In genomic region chr13:12296701-12297100, GRCm38 (mm10) we compare ENCODE assay signal across 9 mouse cellular contexts. TPM values are rescaled to one million over a fixed set of nuclear protein-coding genes. Genes with fewer than 3 reads are reported as not detected.
A peak's percentile ranks its signal among the peaks of the same experiment; 100 is the strongest.
DNase-seq lines count a peak whose midpoint lies in the region; ATAC-seq and TF ChIP-seq lines count a peak whose summit lies in the region.
"Had no signal": no experiment of that assay in that cellular context is flagged by ENCODE, and none has a peak within 500 bp of the region (broad histone marks: within the 10 kb centered on the region; RNA-seq: fewer than 3 reads in every experiment).

No protein-coding gene starts in this region.

- dilution Hi-C loops in CH12.LX (cut with MboI; ENCODE audit: extremely low pct_ligation_motif_present, extremely low pct_unique_long_range_greater_than_20kb, low sequenced_read_pairs): no loop called here

- no peak for ATAC-seq in intestine, postnatal 0 days
- no peak for ATAC-seq in intestine, embryonic 15.5 days
- peak; percentile 63; the same call in 1 of the 2 replicates for ATAC-seq in hindbrain, embryonic 16.5 days

- H3K79me2 ChIP-seq in CH12.LX (replicated peaks; ENCODE audit: control insufficient read depth, extremely low read depth, insufficient read depth, poor library complexity, severe bottlenecking): no peaks in the 10 kb centered on the region

- no peak for TF ChIP-seq POLR2A in CH12.LX (IDR thresholded peaks at IDR 0.05; ENCODE audit: low read depth, low read length)

- no peak overlapping the region for H3K27ac ChIP-seq in intestine, postnatal 0 days (ENCODE audit: low read depth, low read length)
- H3K27ac ChIP-seq in intestine, embryonic 15.5 days: no peak overlapping the region
- no peak overlapping the region for H3K27ac ChIP-seq in CH12.LX (ENCODE audit: insufficient read depth, low read depth)
- no peak overlapping the region for H3K27ac ChIP-seq in hindbrain, embryonic 16.5 days (ENCODE audit: low read depth, low read length)
- H3K27ac ChIP-seq: macrophage had no signal

- peak; percentile 59 for DNase-seq in adrenal gland, postnatal 10 days
- no peak for DNase-seq in adrenal gland, postnatal 25 days
- DNase-seq in CH12.LX (ENCODE audit: extremely low read depth): peak; percentile 17
- DNase-seq in retina, embryonic 14.5 days (ENCODE audit: low spot score): peak; percentile 29
- DNase-seq in urinary bladder, adult 18-20 months (ENCODE audit: low spot score in 2 of 2): no peak

- peak; percentile 64 for TF ChIP-seq RAD21 in CH12.LX (IDR thresholded peaks at IDR 0.05; ENCODE audit: low read depth, low read length)

- H3K9me3 ChIP-seq in intestine, postnatal 0 days (ENCODE audit: control insufficient read depth): no peaks in the 10 kb centered on the region
- no peaks in the 10 kb centered on the region for H3K9me3 ChIP-seq in intestine, embryonic 15.5 days
- no peaks in the 10 kb centered on the region for H3K9me3 ChIP-seq in CH12.LX (replicated peaks; ENCODE audit: low read length)
- no peaks in the 10 kb centered on the region for H3K9me3 ChIP-seq in hindbrain, embryonic 16.5 days (ENCODE audit: control insufficient read depth, low read length)

- 76% methylated on average over 3 of the region's 3 CpGs for WGBS in intestine, postnatal 0 days
- WGBS in intestine, embryonic 15.5 days: 93% methylated on average over 3 of the region's 3 CpGs
- 89% methylated on average over 3 of the region's 3 CpGs for WGBS in hindbrain, embryonic 16.5 days

- no peak overlapping the region for H3K4me2 ChIP-seq in intestine, postnatal 0 days (replicated peaks; ENCODE audit: low read depth)
- no peak overlapping the region for H3K4me2 ChIP-seq in intestine, embryonic 15.5 days (replicated peaks)
- H3K4me2 ChIP-seq in CH12.LX (ENCODE audit: insufficient read depth, low read depth, poor library complexity, severe bottlenecking): no peak overlapping the region
- no peak overlapping the region for H3K4me2 ChIP-seq in hindbrain, embryonic 16.5 days (ENCODE audit: low read length)

- peak; percentile 77 for TF ChIP-seq CTCF in intestine, postnatal 0 days (IDR thresholded peaks at IDR 0.05; ENCODE audit: low read depth)
- TF ChIP-seq CTCF in CH12.LX (conservative IDR thresholded peaks at IDR 0.05 in 1 of 2, IDR thresholded peaks at IDR 0.05 in 1 of 2; ENCODE audit: low read depth in 2 of 2, low read length in 2 of 2): peak in 1 of 2 experiments; percentile 63; a peak in 2 of 4 replicates

- H3K9ac ChIP-seq in intestine, postnatal 0 days (ENCODE audit: low read depth, low read length): no peak overlapping the region
- H3K9ac ChIP-seq in intestine, embryonic 15.5 days: no peak overlapping the region
- no peak overlapping the region for H3K9ac ChIP-seq in CH12.LX (ENCODE audit: insufficient read depth, low read depth)
- H3K9ac ChIP-seq in hindbrain, embryonic 16.5 days (ENCODE audit: low read depth, low read length): no peak overlapping the region

- no peak for TF ChIP-seq EP300 in CH12.LX (IDR thresholded peaks at IDR 0.05; ENCODE audit: low read length)

- no peak overlapping the region for H3K4me3 ChIP-seq in intestine, postnatal 0 days (ENCODE audit: low read depth, low read length)
- no peak overlapping the region for H3K4me3 ChIP-seq in intestine, embryonic 15.5 days (replicated peaks)
- no peak overlapping the region for H3K4me3 ChIP-seq in CH12.LX (replicated peaks in 1 of 3; ENCODE audit: low read depth in 2 of 3, low read length in 2 of 3, poor library complexity in 1 of 3)
- no peak overlapping the region for H3K4me3 ChIP-seq in hindbrain, embryonic 16.5 days (ENCODE audit: low read length)

- no peaks in the 10 kb centered on the region for H3K27me3 ChIP-seq in intestine, postnatal 0 days (replicated peaks; ENCODE audit: control insufficient read depth, insufficient read depth, low read length)
- no peaks in the 10 kb centered on the region for H3K27me3 ChIP-seq in intestine, embryonic 15.5 days (replicated peaks)
- H3K27me3 ChIP-seq in CH12.LX (replicated peaks): no peaks in the 10 kb centered on the region
- no peaks in the 10 kb centered on the region for H3K27me3 ChIP-seq in hindbrain, embryonic 16.5 days (replicated peaks; ENCODE audit: control insufficient read depth, insufficient read depth, low read length)

- in situ Hi-C loops in CH12.LX (cut with MboI; ENCODE audit: low pct_ligation_motif_present, low pct_unique_long_range_greater_than_20kb, low sequenced_read_pairs): no loop called here

- H3K36me3 ChIP-seq in intestine, postnatal 0 days (ENCODE audit: control insufficient read depth, insufficient read depth): no peaks in the 10 kb centered on the region
- H3K36me3 ChIP-seq in intestine, embryonic 15.5 days: no peaks in the 10 kb centered on the region
- no peaks in the 10 kb centered on the region for H3K36me3 ChIP-seq in CH12.LX (replicated peaks in 1 of 2; ENCODE audit: control insufficient read depth in 1 of 2, insufficient read depth in 1 of 2, low read length in 1 of 2)
- no peaks in the 10 kb centered on the region for H3K36me3 ChIP-seq in hindbrain, embryonic 16.5 days (ENCODE audit: control insufficient read depth, insufficient read depth, low read length)

- no peaks in the 10 kb centered on the region for H3K4me1 ChIP-seq in intestine, postnatal 0 days (replicated peaks; ENCODE audit: control insufficient read depth, insufficient read depth, low read length)
- no peaks in the 10 kb centered on the region for H3K4me1 ChIP-seq in intestine, embryonic 15.5 days (replicated peaks)
- no peaks in the 10 kb centered on the region for H3K4me1 ChIP-seq in CH12.LX (ENCODE audit: control insufficient read depth in 1 of 2, insufficient read depth in 2 of 2)
- no peaks in the 10 kb centered on the region for H3K4me1 ChIP-seq in hindbrain, embryonic 16.5 days (ENCODE audit: control insufficient read depth, insufficient read depth, low read depth, low read length)

TF ChIP-seq in CH12.LX, 34 proteins besides CTCF, POLR2A, EP300 and RAD21:
- TF ChIP-seq GABPA (IDR thresholded peaks at IDR 0.05; ENCODE audit: insufficient replicate concordance, low read depth, low read length) (no peak), KAT2A (IDR thresholded peaks at IDR 0.05; ENCODE audit: insufficient replicate concordance, low read length) (no peak), USF1 (IDR thresholded peaks at IDR 0.05; ENCODE audit: low read depth, low read length) (no peak), MAZ (IDR thresholded peaks at IDR 0.05; ENCODE audit: low read depth, low read length) (no peak), SMC3 (IDR thresholded peaks at IDR 0.05; ENCODE audit: low read depth, low read length) (peak; percentile 67), PAX5 (IDR thresholded peaks at IDR 0.05; ENCODE audit: low read length) (no peak), MAFK (IDR thresholded peaks at IDR 0.05; ENCODE audit: insufficient replicate concordance, low read length) (no peak), USF2 (conservative IDR thresholded peaks at IDR 0.05; ENCODE audit: low read depth, low read length) (no peak), NELFE (IDR thresholded peaks at IDR 0.05; ENCODE audit: low read depth, low read length) (0 out of 2 replicates have a peak, but pooled peaks have one; percentile 20), ZKSCAN1 (IDR thresholded peaks at IDR 0.05; ENCODE audit: borderline replicate concordance, low read depth, low read length) (no peak), POLR2AphosphoS2 (IDR thresholded peaks at IDR 0.05; ENCODE audit: low read depth, low read length) (no peak), HCFC1 (IDR thresholded peaks at IDR 0.05; ENCODE audit: low read depth, low read length) (no peak), MXI1 (IDR thresholded peaks at IDR 0.05; ENCODE audit: low read depth, low read length) (no peak)

RNA-seq across cellular contexts. Expression of gene Mtr, which starts 38.8 kb away (rescaled TPM):
- 10 to 100 TPM; 16.4 to 23.7 TPM for total RNA-seq in adrenal gland, postnatal 10 days (2021)
- 21.4 and 26.1 TPM in 2 replicates for total RNA-seq in adrenal gland, postnatal 25 days (2021)
- 2.3 and 2.8 TPM in 2 replicates for polyA plus RNA-seq in intestine, postnatal 0 days (2015; fragmentation: Nextera tagmentation; extraction: Ambion mirVana)
- polyA plus RNA-seq in intestine, embryonic 15.5 days (2015; fragmentation: Nextera tagmentation; extraction: Ambion mirVana): 7.8 and 8.8 TPM in 2 replicates
- total RNA-seq in CH12.LX (2012; rRNA removed) (22.0 and 22.1 TPM in 2 replicates), CH12.LX (2014; rRNA removed) (13.2 and 15.2 TPM in 2 replicates)
- polyA plus RNA-seq in CH12.LX (2012; ENCODE audit: insufficient read length, low read depth): 28.6 and 28.8 TPM in 2 replicates
- polyA plus RNA-seq in hindbrain, embryonic 16.5 days (2015; fragmentation: Nextera tagmentation; extraction: Ambion mirVana): 3.1 and 3.4 TPM in 2 replicates

RNA-seq across cellular contexts. Expression of gene Actn2, which starts 43.9 kb away (rescaled TPM):
- total RNA-seq in adrenal gland, postnatal 10 days (2021): 100 to 1,000 TPM in 1 of 2 experiments, 10 to 100 TPM in 1; 43.7 to 240 TPM
- 0.24 TPM in 1 of 2 replicates, not detected in the other for total RNA-seq in adrenal gland, postnatal 25 days (2021)
- 1.2 and 1.5 TPM in 2 replicates for polyA plus RNA-seq in intestine, postnatal 0 days (2015; fragmentation: Nextera tagmentation; extraction: Ambion mirVana)
- 0.88 and 3.8 TPM in 2 replicates for polyA plus RNA-seq in intestine, embryonic 15.5 days (2015; fragmentation: Nextera tagmentation; extraction: Ambion mirVana)
- total RNA-seq in CH12.LX (2012; rRNA removed): not detected in 2 replicates
- total RNA-seq in CH12.LX (2014; rRNA removed): not detected in 2 replicates
- polyA plus RNA-seq in CH12.LX (2012; ENCODE audit: insufficient read length, low read depth): not detected in 2 replicates
- 3.8 and 22.8 TPM in 2 replicates for polyA plus RNA-seq in hindbrain, embryonic 16.5 days (2015; fragmentation: Nextera tagmentation; extraction: Ambion mirVana)
- polyA plus RNA-seq: macrophage had no signal

Comparison
In these comparisons a context has a peak if more than half of its experiments do, and no peak if none do; other contexts are left out.
1. DNase-seq: peak in adrenal gland, postnatal 10 days (single experiment), CH12.LX (single experiment) and retina, embryonic 14.5 days (single experiment); none in adrenal gland, postnatal 25 days (single experiment) and urinary bladder, adult 18-20 months (0 of 2).